In genomic region chr4:155466080-155466479, GRCm38 (mm10) we compare ENCODE assay signal across 15 mouse cellular contexts. TPM values are rescaled to one million over a fixed set of nuclear protein-coding genes. Genes with fewer than 3 reads are reported as not detected.
DNase-seq lines count a peak whose midpoint lies in the region; TF ChIP-seq lines count a peak whose summit lies in the region.
"Had no signal": no experiment of that assay in that cellular context is flagged by ENCODE, and none has a peak within 500 bp of the region (broad histone marks: within the 10 kb centered on the region; RNA-seq: fewer than 3 reads in every experiment).

No protein-coding gene starts in this region.

- H3K4me3 ChIP-seq in gastrocnemius, adult 2 months: no peak overlapping the region

- TF ChIP-seq CTCF in gastrocnemius, adult 2 months (IDR thresholded peaks at IDR 0.05): no peak

- peak overlapping the region; percentile 12; the same call in 1 of the 2 replicates for H3K27ac ChIP-seq in gastrocnemius, adult 2 months

- intact Hi-C loops in gastrocnemius, adult 2 months (cut with DNase I): loop anchor here (5.0 kb wide), 1 partner anchor 54 kb away; no protein-coding TSS in a partner anchor

- peak; percentile 4 for DNase-seq in cerebellum, adult 9-11 months
- no peak for DNase-seq in cerebellum, postnatal 10 days
- no peak for DNase-seq in gastrocnemius, adult 2 months
- DNase-seq in gastrocnemius, adult 18-20 months (ENCODE audit: low spot score): no peak
- DNase-seq: adrenal gland, adult 2 months; adrenal gland, adult 8-10 months; adrenal gland, postnatal 10 days; adrenal gland, postnatal 14 days; adrenal gland, postnatal 25 days; adrenal gland, postnatal 36 days; B cell, adult 2 months; cerebellum, adult 11 months; cerebellum, adult 11-12 months; cerebellum, adult 18-20 months had no signal

RNA-seq across cellular contexts. Expression of gene Tmem52, which starts 2.8 kb away (rescaled TPM):
- total RNA-seq in gastrocnemius, adult 2 months (2021): 100 to 1,000 TPM; 215 to 248 TPM
- 100 to 1,000 TPM; 138 to 243 TPM for total RNA-seq in gastrocnemius, adult 18-20 months (2021)
- total RNA-seq: MEL had no signal

RNA-seq across cellular contexts. Expression of gene Gnb1, which starts 25.1 kb away (rescaled TPM):
- 10 to 100 TPM; 48.8 to 75.8 TPM for total RNA-seq in gastrocnemius, adult 2 months (2021)
- total RNA-seq in gastrocnemius, adult 18-20 months (2021): 10 to 100 TPM; 48.6 to 59.8 TPM

RNA-seq across cellular contexts. Expression of gene Cfap74, which starts 57.1 kb away (rescaled TPM):
- 1 to 10 TPM in 1 of 2 experiments, under 1 TPM in 1; 0.23 to 1.0 TPM for total RNA-seq in gastrocnemius, adult 2 months (2021)
- total RNA-seq in gastrocnemius, adult 18-20 months (2021): under 1 TPM; 0.55 to 0.66 TPM
